Mouse (Mus musculus) kidney, postnatal 0 days (tissue): ENCODE data around the gene Tbc1d30. TPM values are rescaled to one million over a fixed set of nuclear protein-coding genes. Genes with fewer than 3 reads are reported as not detected.
"Not testable (repeated sequence)": the region's sequence is repeated elsewhere in the genome, so short reads cannot be mapped to it uniquely, and the experiment has no call there.

Experiments
- ATAC-seq: fragments of 200-750 bp; cut with Nextera tagmentation; replicated peaks from 2 replicates; pipeline ENCODE4 v1.8.0; 2017; ENCODE audit warnings: low read depth, moderate number of reproducible peaks, moderate TSS enrichment, moderate library complexity; ENCODE audit not compliant: low FRiP score
- DNase-seq: peaks from one replicate; pipeline ENCODE4 v3.0.0-alpha.2; 2016; ENCODE audit warnings: low spot score
- H3K27ac ChIP-seq: fragments of 300-500 bp; sonication (generic); 2 replicates; pipeline ENCODE4 v1.5.1; 2014; ENCODE audit warnings: mild to moderate bottlenecking
- H3K27me3 ChIP-seq: fragments of 300-500 bp; sonication (generic); 2 replicates; pipeline ENCODE4 v1.6.1; 2014; ENCODE audit warnings: low read length, mixed read lengths; ENCODE audit not compliant: insufficient read depth
- H3K36me3 ChIP-seq: fragments of 300-500 bp; sonication (generic); 2 replicates; pipeline ENCODE4 v1.6.1; 2014; ENCODE audit warnings: low read length, mixed read lengths; ENCODE audit not compliant: insufficient read depth
- H3K4me1 ChIP-seq: fragments of 300-500 bp; sonication (generic); replicated peaks from 2 replicates; pipeline ENCODE4 v1.6.1; 2014; ENCODE audit warnings: antibody characterized with exemption, low read length, mixed read lengths; ENCODE audit not compliant: insufficient read depth
- H3K4me2 ChIP-seq: fragments of 300-500 bp; sonication (generic); 2 replicates; pipeline ENCODE4 v1.6.1; 2014; ENCODE audit warnings: mild to moderate bottlenecking, low read length, moderate library complexity, mixed read lengths
- H3K4me3 ChIP-seq: fragments of 300-500 bp; sonication (generic); replicated peaks from 2 replicates; pipeline ENCODE4 v1.5.1; 2014; ENCODE audit warnings: low read depth, low read length
- H3K9ac ChIP-seq: fragments of 300-500 bp; sonication (generic); 2 replicates; pipeline ENCODE4 v1.6.1; 2014; ENCODE audit warnings: low read depth, low read length
- H3K9me3 ChIP-seq: fragments of 300-500 bp; sonication (generic); replicated peaks from 2 replicates; pipeline ENCODE4 v1.6.1; 2016; ENCODE audit warnings: low read length, inconsistent platforms, mixed read lengths
- CTCF ChIP-seq: IDR thresholded peaks from 2 replicates; pipeline ENCODE4 v1.5.1; 2016; ENCODE audit warnings: antibody characterized with exemption, low read depth, mild to moderate bottlenecking, moderate library complexity
- WGBS: fragments of 180-500 bp; shearing (Covaris S2); extraction: QIAGEN DNeasy Blood & Tissue Kit; methylation state at CpG from one replicate; pipeline ENCODE4 v1.1.7; 2014; 5-methylcytosine and 5-hydroxymethylcytosine counted together
- polyA plus RNA-seq: library from polyadenylated mRNA; unstranded; fragments of >200 nt; fragmentation: Nextera tagmentation; extraction: Ambion mirVana; gene quantifications from 2 replicates; pipeline ENCODE4 v1.2.1, GENCODE M21; 2015

The Tbc1d30 gene
- polyA plus RNA-seq, 1 experiment from 2014 or later = 0.53 TPM

GRCm38 (mm10) chr10:121342260-121342659, 8.8 kb downstream of the Tbc1d30 start:
- WGBS = 98% methylated on average over 10 of the region's 10 CpGs
- TF ChIP-seq CTCF = no peak

GRCm38 (mm10) chr10:121340754-121341593, 10.1 kb downstream of the Tbc1d30 start:
- ATAC-seq = peak; percentile 17; the same call in 1 of the 2 replicates

More at GRCm38 (mm10) chr10:121342260-121342659, 8.8 kb downstream of the Tbc1d30 start:
- no peaks in the 10 kb centered on the region for H3K9me3 ChIP-seq
- no peak overlapping the region for H3K9ac ChIP-seq
- H3K4me1 ChIP-seq = no peaks in the 10 kb centered on the region
- ATAC-seq = no peak
- H3K36me3 ChIP-seq = no peaks in the 10 kb centered on the region
- no peaks in the 10 kb centered on the region for H3K27me3 ChIP-seq
- no peak for DNase-seq
- no peak overlapping the region for H3K4me2 ChIP-seq
- no peak overlapping the region for H3K27ac ChIP-seq
- H3K4me3 ChIP-seq = no peak overlapping the region

GRCm38 (mm10) chr10:121336536-121336935, 14.5 kb downstream of the Tbc1d30 start:
- not testable (repeated sequence) for DNase-seq, H3K27me3 ChIP-seq, H3K36me3 ChIP-seq, H3K4me3 ChIP-seq, H3K27ac ChIP-seq, H3K4me1 ChIP-seq, H3K9ac ChIP-seq, H3K9me3 ChIP-seq, ATAC-seq, H3K4me2 ChIP-seq
- WGBS = 68% methylated on average over 14 of the region's 14 CpGs

More at GRCm38 (mm10) chr10:121340754-121341593, 10.1 kb downstream of the Tbc1d30 start:
- H3K4me1 ChIP-seq = no peaks in the 10 kb centered on the region
- H3K9me3 ChIP-seq = no peaks in the 10 kb centered on the region
- H3K9ac ChIP-seq = no peak overlapping the region
- H3K4me3 ChIP-seq = no peak overlapping the region
- H3K36me3 ChIP-seq = no peaks in the 10 kb centered on the region
- 53% methylated on average over 11 of the region's 11 CpGs for WGBS
- no peak for DNase-seq
- H3K27me3 ChIP-seq = no peaks in the 10 kb centered on the region
- H3K4me2 ChIP-seq = no peak overlapping the region
- H3K27ac ChIP-seq = no peak overlapping the region
- no peak for TF ChIP-seq CTCF

GRCm38 (mm10) chr10:121334576-121334975, 16.5 kb downstream of the Tbc1d30 start:
- Histone ChIP-seq H3K4me1 (no peaks in the 10 kb centered on the region), H3K4me2 (no peak overlapping the region), H3K27me3 (0 out of 2 replicates have a peak, but pooled peaks cover 4% of the 10 kb centered on the region), H3K27ac (no peak overlapping the region), H3K9me3 (no peaks in the 10 kb centered on the region), H3K9ac (no peak overlapping the region), H3K36me3 (no peaks in the 10 kb centered on the region), H3K4me3 (no peak overlapping the region)
- peak; percentile 44 for DNase-seq
- ATAC-seq = no peak
- 78% methylated on average over 3 of the region's 3 CpGs for WGBS
- TF ChIP-seq CTCF = peak; percentile 82

- DNase-seq = peak; percentile 67
- Histone ChIP-seq H3K27ac (no peak overlapping the region), H3K9me3 (no peaks in the 10 kb centered on the region), H3K36me3 (no peaks in the 10 kb centered on the region), H3K4me2 (no peak overlapping the region), H3K27me3 (0 out of 2 replicates have a peak, but pooled peaks cover 4% of the 10 kb centered on the region), H3K4me1 (no peaks in the 10 kb centered on the region), H3K4me3 (no peak overlapping the region), H3K9ac (no peak overlapping the region)
- TF ChIP-seq CTCF = peak; percentile 88
- no peak for ATAC-seq
- WGBS = 13% methylated on average over 7 of the region's 7 CpGs
These were observed 20.1 kb downstream of the Tbc1d30 start for GRCm38 (mm10) chr10:121330940-121331339.

- H3K9me3 ChIP-seq = no peaks in the 10 kb centered on the region
- 0 out of 2 replicates have a peak, but pooled peaks cover 4% of the 10 kb centered on the region for H3K27me3 ChIP-seq
- DNase-seq = no peak
- TF ChIP-seq CTCF = no peak
- ATAC-seq = no peak
- H3K36me3 ChIP-seq = no peaks in the 10 kb centered on the region
- H3K9ac ChIP-seq = no peak overlapping the region
- no peak overlapping the region for H3K4me3 ChIP-seq
- 68% methylated on average over 4 of the region's 4 CpGs for WGBS
- H3K27ac ChIP-seq = no peak overlapping the region
- H3K4me1 ChIP-seq = no peaks in the 10 kb centered on the region
- H3K4me2 ChIP-seq = no peak overlapping the region
These were observed 21.5 kb downstream of the Tbc1d30 start for GRCm38 (mm10) chr10:121329586-121329985.
